Mouse (Mus musculus): ENCODE measurements around the gene Rsph1.

The Rsph1 gene

GRCm38 (mm10) chr17:31209376-31209930, 67.7 kb downstream of the Rsph1 start:
- no peak for DNase-seq (ENCODE audit: low spot score in 2 of 2)

GRCm38 (mm10) chr17:31208654-31209053, 68.5 kb downstream of the Rsph1 start:
- DNase-seq (ENCODE audit: low spot score in 2 of 2) = no peak

GRCm38 (mm10) chr17:31207771-31208334, 69.3 kb downstream of the Rsph1 start, which contains the start of gene Ubash3a:
Gene Ubash3a, plus strand, starts transcription at chr17:31207873.
- no peak for DNase-seq (ENCODE audit: low spot score in 2 of 2)

All from frontal cortex, postnatal 36 days (tissue).